Mouse (Mus musculus) ovary, adult 18-20 months (tissue): Measurements from ENCODE around the gene Strip1.
A peak's percentile ranks its signal among the peaks of the same experiment; 100 is the strongest.
"Not testable (repeated sequence)": the region's sequence is repeated elsewhere in the genome, so short reads cannot be mapped to it uniquely, and the experiment has no call there.

ENCODE experiments used
- DNase-seq: peaks from one replicate; pipeline ENCODE4 v3.0.0; 2022; ENCODE audit warnings: low spot score, mixed read lengths

The Strip1 gene

DNA sequence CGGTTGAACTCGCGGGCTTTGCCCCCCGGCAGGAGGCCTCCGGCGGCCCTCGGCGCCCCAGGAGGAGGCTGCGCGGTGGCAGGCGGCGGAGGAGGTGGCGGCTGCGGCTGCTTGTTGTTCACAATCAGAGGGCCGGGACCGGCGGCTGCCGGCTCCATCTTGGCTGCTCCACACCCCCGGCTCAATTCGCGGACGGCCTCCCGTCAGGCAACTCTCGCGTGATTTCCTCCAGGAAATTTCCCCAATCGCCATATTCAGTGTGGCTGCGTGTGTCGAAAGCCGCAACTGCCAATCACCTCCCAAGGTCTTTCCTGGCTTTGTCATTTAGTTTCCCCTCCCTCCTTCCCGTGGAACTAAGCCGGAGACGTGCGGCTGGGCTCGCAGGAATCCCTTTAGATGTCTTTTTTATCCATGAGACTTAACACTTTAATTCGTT is at the start of gene Strip1:
TSS of gene Strip1 (minus strand) at position 172 of the 436 bp plus-strand sequence.
- peak; percentile 86 for DNase-seq

DNA sequence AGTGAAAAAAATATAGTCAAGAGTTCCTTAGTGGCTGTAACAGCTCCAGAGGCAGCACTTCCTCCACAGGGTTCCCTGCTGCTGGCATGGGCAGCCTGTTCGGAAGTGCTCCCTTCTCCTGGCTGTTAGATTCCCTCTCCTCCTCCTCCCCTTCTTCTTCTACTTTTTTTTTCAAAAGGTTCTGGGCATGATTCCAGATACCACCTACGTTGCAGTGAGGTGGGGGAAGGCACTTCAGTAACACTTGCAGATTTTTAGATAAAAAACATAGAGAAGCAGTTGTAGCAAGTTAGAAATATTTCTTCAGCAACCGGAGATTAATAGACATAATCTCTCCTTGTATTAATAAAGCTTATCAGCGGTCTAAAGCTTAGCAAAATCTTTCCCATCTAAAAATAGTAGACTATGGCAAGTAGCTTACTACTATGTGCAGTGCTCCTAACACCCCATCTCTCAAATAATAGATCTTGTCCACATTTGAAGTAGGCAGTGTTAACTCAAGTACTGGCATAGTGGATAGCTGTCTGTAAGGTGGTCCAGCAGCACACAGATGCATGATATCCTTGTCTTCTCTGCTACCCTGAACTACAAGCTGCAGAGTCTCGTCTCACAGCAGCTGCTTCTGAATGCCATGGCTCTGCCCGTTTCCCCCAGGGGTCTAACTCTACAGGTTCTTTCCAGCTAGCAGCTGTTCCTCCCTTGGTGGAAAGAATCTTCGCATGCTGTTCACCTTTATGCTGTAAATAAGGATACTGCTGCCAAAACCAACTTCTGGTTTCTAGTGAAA is 49.5 kb upstream of the Strip1 start:
- DNase-seq: no peak

DNA sequence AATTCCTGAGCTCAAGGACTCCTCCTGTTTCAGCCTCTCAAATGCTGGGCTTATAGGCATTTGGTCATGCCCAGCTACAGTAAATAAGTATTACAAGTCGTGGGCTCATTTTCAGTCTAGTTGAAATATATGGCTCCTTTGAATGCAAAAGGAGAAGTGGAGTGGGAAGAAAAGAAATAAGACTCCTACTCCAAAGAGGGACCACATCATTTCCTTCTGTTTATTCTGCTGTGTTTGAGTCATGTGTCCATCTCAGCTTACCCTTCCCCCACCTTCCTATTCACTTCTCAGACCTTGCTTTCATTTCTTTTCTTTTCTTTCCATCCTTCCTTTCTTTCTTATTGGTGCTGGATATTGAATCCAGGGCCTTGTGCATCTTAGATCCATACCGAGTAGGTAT is 40.0 kb upstream of the Strip1 start:
- DNase-seq: no peak

DNA sequence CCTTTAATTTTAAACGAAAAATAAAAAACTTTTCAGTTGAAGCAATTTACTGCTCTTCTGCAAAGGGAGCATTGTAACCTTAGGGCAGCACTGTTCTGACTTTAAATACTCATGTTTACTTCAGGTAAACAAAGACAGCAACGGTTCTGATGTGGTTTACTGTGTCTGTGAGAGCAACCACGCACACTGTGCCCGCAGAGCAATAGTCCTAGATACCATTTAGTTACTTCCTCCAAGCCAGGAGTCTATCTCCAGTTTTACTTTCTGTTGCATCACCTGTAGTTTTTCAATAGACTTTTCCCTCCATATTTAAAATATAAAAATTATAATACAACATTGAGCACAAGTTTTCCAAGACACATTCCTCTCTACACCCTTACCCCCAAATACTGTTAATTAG is 39.0 kb upstream of the Strip1 start:
- DNase-seq: no peak

DNA sequence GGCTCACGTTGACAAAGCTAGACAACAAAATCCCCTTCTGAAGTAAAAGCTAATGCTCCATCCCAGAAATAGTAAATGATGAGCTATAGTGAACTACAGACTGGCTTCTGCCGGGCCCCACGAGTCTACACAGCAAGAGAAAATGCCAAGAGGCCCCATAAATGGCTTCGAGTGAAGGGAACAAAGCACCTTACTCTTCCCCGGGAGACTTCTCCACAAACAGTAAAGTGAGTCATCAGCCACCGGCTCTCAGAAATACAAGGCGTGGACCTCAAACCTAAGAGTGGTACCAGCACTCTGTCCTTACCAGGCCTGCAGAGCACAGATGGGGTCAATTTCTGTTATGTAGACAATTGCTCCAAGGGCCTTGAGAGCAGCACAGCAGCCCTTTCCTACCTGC is 37.3 kb upstream of the Strip1 start:
- no peak for DNase-seq

DNA sequence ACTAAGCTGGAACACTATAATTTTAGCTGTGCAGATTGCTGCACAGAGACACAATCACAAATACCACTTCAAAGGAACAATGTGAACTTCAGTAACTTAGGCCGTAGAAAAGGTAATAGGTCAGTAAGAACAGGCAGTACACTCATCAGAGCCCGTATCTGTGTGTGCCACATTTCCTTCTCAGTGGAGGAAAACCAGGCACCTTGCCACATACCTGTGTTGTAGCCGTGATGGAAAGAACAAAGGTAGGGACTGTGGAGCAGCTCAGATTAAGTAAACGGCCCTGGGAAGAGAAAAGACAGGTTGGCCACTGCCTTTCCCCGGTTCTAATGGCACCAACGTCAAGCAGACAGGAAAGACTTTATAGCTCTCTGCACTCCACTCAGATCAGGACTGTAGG is 35.9 kb upstream of the Strip1 start:
- DNase-seq: no peak

DNA sequence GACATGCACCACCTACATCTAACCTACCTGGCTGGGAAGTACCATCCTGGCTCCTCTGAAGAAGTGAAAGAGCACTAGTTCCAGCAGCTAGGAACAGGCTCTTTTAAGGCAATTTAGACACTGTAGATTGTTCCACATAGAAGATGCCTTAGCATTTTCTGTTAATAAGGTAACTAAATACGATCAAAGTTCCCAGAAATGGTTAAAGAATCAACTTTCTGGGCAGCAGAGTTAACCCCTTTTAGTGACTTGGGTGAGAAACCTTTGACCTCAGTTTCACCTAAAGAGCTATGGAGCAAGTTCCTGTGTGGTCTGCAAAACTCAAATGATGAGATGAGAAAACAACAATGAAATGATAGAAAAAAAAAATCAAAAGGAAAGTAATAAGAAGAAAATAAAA is 33.1 kb upstream of the Strip1 start:
- DNase-seq: no peak

DNA sequence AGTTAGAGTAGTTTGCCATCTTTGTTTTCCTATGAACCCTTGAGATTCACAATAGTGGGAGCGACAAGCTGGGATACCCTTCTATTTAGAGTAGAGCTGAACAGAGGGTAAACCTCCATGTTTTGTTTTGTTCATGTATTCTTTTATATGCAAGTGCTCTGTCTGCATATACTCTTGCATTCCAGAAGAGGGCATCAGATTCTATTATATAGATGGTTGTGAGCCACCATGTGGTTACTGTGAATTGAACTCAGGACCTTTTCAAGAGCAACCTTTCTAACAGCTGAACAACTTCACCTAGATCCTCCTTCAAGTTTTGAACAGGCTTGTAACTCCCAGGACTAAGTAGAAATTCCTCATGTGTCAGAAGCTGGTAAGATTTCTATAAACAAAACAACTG is 27.5 kb upstream of the Strip1 start:
- DNase-seq: no peak

DNA sequence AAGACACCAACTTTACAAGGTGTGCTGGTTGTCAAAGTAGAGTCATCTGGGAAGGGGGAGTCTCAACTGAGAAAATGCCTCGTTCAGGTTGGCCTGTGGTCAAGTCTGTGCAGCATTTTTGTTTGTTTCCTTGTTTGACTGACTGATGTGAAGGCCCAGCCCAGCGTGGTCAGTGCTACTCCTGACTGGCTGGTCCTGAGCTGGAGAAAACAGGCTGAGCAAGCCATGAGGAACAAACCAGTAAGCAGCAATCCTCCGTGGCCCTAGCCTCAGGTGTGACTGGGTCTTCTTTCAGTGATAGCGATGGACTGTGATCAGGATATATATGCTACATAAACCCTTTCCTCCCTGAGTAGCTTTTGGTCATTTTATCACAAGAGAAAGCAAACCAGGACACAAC is 25.4 kb upstream of the Strip1 start:
- DNase-seq: no peak

DNA sequence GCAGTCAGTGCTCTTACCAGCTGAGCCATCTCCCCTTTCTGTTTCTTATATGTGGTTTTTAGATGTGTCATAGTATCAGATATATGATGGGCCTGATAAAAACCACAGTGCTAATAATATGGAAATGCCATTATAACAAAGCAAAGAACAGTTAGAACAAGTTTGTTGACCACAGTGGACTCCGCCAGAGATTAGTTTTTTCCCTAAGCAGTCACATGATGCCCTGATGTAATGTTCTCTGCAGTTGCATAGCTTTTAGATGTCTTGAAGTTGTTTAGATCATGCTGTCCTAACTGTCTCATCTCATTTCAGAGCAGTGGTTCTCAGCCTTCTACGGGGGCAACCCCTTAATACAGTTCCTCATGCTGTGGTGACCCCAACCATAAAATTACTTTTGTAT is 24.7 kb upstream of the Strip1 start:
- DNase-seq: no peak

DNA sequence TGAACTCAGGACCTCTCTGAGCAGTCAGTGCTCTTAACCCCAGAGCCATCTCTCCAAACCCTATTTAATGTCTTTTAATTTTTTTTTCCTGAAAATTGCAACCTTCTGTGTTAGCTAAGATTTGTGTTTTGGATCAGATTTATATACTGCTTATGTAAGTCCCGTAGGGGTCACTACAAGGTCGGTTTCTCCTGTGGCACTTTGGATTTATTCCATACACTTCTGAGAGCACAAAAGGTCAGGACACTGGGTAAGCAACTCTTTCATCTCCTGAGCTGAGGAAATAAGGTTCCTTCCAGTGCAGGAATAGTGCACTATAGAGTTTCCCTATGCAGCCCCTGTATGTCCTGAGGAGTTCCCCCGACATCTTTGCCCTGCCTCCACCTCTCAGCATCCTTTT is 24.0 kb upstream of the Strip1 start:
- DNase-seq: no peak

DNA sequence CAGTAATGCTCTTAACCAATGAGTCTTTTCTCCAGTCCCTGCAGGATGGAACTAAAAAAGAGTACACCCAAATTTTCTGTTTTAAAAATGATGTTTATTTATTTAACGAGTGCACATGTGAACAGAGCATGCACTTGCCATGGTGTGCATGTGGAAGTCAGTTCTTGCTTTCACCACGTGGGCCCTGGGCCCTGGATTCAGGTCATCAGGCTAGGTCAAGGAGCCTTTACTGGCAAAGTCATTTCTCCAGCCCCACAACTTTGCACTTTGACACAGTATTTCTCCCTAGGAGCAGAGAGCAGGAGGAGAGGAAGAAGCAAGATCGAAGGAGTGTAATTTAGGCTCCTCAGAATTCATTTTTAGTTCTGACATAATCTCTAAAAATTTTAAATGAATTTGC is 23.4 kb upstream of the Strip1 start:
- no peak for DNase-seq

DNA sequence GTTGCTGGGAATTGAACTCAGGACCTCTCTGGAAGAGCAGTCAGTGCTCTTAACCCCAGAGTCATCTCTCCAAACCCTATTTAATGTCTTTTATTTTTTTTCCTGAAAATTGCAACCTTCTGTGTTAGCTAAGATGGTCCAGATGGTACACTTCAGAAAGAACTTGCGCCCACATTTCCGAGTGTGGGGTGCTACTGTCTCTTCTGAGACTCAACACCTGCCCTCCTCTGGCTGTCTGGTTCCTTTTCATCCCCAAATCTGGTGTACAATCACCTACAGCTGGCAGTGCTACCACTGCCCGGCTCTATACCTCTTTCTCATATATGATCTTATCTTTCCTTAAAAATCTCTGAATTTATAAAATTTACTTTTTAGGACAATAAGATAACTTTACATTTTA is 21.5 kb upstream of the Strip1 start:
- no peak for DNase-seq

DNA sequence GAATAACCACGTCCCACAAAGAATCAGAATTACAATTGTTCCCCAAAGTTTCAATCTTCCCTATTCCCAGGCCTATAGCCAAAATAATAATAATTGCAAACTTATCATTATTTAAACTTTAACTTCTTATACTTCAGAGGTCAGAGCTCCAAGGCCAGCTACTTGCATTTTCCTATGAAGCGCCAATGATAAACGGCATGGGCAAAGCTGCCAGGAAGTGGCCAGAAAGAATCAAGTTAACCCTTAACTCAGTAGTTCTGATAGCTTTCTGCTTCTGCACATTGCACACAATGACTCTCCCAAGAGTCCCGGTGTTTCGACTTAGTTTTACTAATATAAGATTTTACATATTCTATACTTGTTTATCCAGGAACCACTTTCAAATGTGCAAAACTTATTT is 18.8 kb upstream of the Strip1 start:
- not testable (repeated sequence) for DNase-seq

DNA sequence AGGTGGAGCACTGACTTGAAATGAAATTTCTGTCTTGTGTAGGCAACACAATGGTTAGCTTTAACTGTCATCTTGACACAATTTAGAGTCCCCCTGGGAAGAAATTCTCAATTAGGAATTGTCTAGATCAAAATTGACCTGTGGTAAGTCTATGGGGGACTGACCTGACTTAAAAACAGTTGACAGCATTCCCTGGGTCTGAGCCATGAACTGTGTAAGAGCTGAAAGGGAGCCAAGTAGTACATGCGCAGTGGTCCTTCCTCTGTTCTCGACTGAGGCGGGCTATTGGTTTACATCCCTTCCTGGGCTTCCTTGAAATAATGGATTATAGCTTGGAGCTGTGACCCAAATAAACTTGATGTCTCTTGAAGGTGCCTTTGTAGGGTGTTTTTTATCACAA is 15.5 kb upstream of the Strip1 start:
- DNase-seq: no peak

DNA sequence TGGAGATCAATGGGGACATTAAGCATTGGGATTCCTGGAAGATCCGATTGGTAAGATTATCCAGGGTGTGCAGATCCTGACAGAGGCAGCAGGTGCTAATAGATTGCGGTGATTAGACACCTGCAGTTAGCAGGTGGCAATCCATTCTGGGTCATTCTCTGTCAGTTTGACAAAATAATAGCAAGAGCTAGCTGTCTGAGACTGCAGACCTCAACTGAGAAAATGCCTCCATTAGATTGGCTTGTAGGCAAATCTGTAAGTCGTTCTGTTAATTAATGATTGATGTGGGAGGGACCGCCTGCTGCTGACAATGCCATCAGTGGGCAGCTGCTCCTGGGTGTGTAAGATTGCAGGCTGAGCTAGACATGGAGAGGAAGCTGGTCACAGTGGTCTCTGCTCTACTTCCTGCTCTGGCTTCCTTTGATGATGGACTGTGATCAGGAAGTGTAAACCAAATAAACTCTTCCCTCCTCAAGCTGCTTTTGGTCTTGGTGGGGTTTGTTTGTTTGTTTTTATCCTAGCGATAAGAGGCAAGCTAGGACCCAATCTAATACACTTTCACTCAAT is 6.2 kb upstream of the Strip1 start:
- no peak for DNase-seq

DNA sequence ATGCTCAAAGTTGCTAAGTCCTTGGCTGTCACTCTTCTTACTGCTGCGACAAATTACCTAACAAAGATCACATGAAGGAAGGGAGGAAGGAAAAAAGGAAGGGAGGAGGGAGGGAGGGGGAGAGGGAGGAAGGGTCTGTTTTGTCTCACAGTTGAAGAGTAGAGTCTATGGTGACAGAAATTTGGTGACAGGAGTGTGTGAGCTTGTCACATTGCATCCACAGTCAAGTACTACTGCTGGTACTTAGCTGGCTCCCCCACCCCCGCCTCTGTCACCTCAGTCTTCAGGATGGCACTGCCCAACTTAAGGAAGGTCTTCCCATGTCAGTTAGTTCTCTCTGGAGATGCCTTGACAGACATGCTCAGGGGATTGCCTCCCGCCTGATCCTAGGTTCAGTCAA is 4.7 kb upstream of the Strip1 start:
- DNase-seq: no peak

DNA sequence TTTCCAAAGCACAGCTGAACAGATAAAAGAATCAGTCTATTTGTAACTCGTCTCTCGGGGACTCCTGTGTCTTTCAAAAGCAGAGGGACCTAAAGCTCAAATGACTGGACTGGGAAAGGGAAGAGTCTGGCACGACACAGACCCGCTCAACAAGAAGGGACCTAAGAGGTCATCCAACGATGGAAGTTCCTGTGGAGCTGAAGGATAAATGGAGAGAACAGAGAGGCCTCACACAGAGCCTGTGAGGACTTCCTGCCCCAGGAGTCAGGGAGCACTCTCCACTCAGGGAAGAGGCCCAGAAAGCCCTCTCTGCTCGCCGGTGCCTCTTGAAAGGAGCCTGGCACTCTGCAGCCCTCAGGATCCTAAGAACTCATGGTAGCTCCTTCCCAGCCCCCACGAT is 4.3 kb upstream of the Strip1 start:
- no peak for DNase-seq

DNA sequence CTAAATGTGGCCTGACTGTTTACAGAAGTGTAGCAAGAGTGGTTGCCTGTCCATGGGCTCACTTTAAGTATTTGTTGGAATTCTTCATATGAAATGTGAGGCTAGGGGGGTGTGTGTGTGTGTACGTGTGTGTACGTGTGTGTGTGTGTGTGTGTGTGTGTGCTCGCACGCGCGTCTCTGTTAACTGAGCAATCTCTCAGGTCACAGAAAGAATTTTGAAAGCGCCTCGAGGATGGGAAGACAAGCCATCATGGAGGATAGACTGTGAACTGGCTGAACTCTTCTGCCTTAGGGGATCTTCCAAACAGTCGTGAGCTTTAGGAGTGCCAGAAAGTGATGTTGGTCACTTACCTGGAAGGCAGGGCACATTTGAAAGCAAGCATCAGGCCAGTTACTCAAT is 2.4 kb upstream of the Strip1 start:
- no peak for DNase-seq

DNA sequence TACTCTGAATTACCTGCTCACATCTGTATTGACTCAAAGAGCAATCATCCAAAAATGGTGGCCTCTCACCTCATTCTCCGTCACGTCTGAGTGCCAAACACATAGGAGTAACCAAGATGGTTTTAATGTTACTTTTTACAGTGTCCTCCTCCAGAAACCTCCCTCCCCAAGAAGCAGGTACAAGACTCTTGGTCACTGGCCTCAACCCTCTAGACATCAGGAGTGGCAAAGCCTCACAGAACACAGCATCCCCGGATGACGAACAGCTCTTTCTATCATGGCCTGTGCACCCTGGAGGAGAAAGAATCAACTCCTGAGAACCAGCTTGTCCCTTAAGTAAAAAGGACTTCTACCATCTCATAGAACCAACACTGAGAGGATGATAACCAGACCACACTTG is 1.3 kb upstream of the Strip1 start:
- no peak for DNase-seq

DNA sequence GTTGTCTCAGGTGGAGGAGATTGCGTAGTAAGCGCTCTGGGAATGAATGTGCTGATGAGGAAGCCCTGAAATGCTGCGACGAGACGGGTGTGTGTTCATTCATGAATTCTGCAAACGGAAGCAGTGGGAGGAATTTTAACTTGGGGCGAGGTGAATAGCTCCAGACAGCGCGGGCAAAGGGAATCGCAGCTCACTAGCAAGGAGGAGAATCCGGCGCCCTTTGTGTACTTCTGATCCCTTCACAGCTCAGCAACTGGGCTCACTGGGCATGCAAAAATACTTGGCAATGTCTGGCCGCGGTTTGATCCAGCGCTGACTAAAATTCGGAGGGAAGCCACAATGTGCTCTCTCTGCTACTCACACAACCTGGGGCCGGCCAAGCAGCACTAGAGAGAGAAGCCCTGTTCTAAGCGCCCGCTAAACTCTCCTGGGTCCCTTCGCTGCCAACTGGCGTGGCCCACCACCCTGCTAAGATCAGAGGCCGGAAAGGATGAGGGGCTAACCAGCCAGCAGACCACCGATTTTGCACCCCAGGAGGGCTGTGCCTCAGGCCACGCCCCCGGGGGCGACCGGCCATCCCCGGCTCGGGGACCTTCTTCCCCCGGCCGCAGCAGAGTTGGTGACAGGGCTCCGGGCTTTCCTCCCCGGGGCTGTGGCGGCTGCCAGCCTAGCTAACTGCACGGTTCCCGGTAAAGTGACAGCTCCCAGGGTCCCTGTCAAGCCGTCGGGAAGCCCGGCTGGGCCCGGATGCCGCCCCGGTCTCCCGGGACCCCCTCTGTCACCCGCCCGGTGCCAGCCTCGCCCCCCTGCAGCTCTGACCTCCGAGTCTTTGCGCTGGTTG is 592 bp downstream of the Strip1 start, which contains the start of gene Gm10961:
TSS of gene Gm10961 (plus strand) at position 641 of the 841 bp plus-strand sequence.
- no peak for DNase-seq

DNA sequence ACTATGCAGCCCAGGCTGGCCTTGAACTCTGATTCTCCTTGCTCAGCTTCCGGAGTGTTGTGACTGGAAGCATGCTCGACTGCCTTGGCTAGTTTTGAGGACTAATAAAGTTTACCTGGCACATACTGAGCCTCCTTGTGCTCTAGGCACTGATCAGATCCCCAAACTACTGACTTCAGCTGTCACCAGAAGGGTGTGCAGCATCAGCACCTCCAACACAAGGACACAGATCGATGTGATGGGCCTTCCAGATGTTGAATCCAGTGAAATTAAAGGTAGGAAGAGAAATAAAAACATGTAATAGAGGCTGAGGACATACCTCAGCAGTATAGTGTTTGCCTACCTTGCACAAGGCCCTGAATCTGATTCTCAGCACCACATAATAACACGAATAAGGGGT is 2.1 kb downstream of the Strip1 start:
- DNase-seq: no peak

DNA sequence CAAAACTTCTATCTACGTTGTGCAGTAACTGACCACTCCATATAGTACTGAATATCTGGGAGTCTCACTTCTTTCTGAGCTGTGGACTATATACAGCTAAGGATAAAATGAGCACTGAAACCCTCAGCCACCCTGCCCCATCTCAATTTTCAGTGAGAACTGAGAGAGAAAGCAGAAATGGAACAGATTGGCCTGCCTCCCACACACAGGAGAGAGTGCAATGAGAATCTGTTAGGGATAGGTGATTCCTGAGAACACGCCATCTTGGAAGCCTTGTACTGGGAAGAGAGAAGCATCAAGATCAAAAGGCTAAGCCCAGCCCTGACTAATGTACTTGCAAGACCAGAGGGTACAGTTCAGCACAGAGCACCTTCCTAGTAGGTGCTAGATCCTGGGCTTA is 2.9 kb downstream of the Strip1 start:
- DNase-seq: no peak
